Mouse (Mus musculus) midbrain, embryonic 10.5 days (tissue): Measurements from ENCODE around the gene Lsm2. TPM values are rescaled to one million over a fixed set of nuclear protein-coding genes. Genes with fewer than 3 reads are reported as not detected.
"Not testable (repeated sequence)": the region's sequence is repeated elsewhere in the genome, so short reads cannot be mapped to it uniquely, and the experiment has no call there.

ENCODE experiments used
- DNase-seq: peaks from one replicate; pipeline ENCODE4 v3.0.0-alpha.2; 2017; ENCODE audit warnings: low spot score
- H3K27ac ChIP-seq: fragments of 300-500 bp; sonication (generic); replicated peaks from 2 replicates; pipeline ENCODE4 v1.5.1; 2016; ENCODE audit warnings: mild to moderate bottlenecking
- H3K27me3 ChIP-seq: fragments of 300-500 bp; sonication (generic); 2 replicates; pipeline ENCODE4 v1.6.1; 2016; ENCODE audit warnings: low read depth, mild to moderate bottlenecking; ENCODE audit not compliant: poor library complexity, severe bottlenecking
- H3K36me3 ChIP-seq: fragments of 300-500 bp; sonication (generic); 2 replicates; pipeline ENCODE4 v1.6.1; 2016; ENCODE audit warnings: mild to moderate bottlenecking, moderate library complexity
- H3K4me1 ChIP-seq: fragments of 300-500 bp; sonication (generic); 2 replicates; pipeline ENCODE4 v1.6.1; 2016
- H3K4me3 ChIP-seq: fragments of 300-500 bp; sonication (generic); 2 replicates; pipeline ENCODE4 v1.5.1; 2016; ENCODE audit warnings: mild to moderate bottlenecking, moderate library complexity
- H3K9me3 ChIP-seq: fragments of 300-500 bp; sonication (generic); replicated peaks from 2 replicates; pipeline ENCODE4 v1.6.1; 2016; ENCODE audit warnings: mild to moderate bottlenecking
- WGBS: fragments of 180-500 bp; shearing (Covaris S2); methylation state at CpG from one replicate; pipeline ENCODE4 v1.1.7; 2016; 5-methylcytosine and 5-hydroxymethylcytosine counted together
- polyA plus RNA-seq: library from polyadenylated mRNA; unstranded; fragments of >200 nt; fragmentation: Nextera tagmentation; extraction: Ambion mirVana; gene quantifications from 2 replicates; pipeline ENCODE4 v1.2.1, GENCODE M21; 2016

The Lsm2 gene
- polyA plus RNA-seq, 1 experiment from 2014 or later: 337 TPM

DNA sequence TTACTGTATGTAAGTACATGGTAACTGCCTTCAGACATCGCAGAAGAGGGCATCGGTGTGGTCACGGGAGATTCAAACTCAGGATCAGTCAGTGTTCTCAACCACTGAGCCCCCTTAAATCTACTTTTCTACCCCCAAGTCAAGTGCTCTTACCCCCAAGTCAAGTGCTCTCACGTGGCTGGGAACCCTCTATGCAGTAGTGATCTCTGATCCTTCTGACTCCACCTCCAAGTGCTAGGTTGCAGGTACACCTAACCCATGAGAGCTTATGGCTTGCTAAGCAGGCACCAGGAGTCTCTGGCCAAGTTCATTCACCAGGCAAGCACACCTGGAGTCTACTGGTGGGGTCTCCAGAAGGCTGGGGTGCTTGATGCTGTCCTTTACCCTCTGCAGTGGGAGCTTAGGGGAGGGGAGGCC lies 32.1 kb upstream of the Lsm2 start:
- H3K4me1 ChIP-seq: peaks cover 11% of the 10 kb centered on the region
- no peaks in the 10 kb centered on the region for H3K9me3 ChIP-seq
- H3K4me3 ChIP-seq: peak overlapping the region; percentile 78; the same call in 1 of the 2 replicates
- peaks cover 25% of the 10 kb centered on the region for H3K36me3 ChIP-seq
- 39% methylated on average over 4 of the region's 4 CpGs for whole genome bisulfite sequencing
- peaks cover 3% of the 10 kb centered on the region; the same call in 1 of the 2 replicates for H3K27me3 ChIP-seq
- peak; percentile 53 for DNase-seq
- peak overlapping the region; percentile 99; the same call in 1 of the 2 replicates for H3K27ac ChIP-seq

DNA sequence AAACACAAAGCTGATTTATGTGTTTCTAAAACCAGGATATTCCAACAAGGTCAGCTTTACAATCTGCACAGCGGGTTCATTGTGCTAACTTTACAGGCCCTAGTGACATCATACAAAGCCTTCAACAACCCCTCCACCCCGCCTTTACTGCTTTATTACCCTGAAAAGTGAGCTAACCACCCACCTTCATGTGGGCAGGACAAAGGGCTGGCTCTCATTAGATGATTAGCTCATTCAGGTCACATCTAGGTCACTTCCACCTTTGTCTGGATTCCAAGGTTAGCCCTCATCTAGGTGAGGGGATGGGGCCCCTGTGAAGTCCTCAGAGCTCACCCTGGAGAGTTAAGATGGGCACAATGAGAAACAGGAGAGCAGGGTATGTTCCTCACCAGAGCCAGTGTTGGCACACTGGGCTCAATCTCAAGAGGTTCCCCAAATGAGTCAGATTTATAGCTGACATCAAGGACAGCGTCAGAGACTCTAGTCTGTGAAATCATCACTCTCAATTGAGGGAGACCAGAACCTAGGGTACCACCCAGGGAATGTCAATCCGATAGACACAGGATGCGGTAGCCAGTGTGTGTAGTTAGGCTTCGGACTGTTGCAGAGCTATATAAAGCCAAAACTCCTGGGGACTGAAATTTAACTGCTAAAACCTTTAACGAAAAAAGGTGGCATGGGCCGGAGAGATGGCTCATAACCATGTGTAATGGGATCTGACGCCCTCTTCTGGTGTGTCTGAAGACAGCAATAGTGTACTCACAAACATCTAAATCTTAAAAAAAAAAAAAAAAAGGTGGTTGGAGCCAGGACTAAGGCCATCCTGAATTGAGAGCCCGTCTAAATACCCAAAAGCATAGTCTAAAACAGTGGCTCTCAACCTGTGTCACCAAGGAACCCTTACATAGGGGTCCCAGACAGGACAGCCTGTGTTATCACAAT lies 30.9 kb upstream of the Lsm2 start:
- no peak for DNase-seq
- no peaks in the 10 kb centered on the region for H3K9me3 ChIP-seq
- WGBS: 34% methylated on average over 10 of the region's 10 CpGs
- peak overlapping the region; percentile 78 for H3K4me3 ChIP-seq
- peak overlapping the region; percentile 99 for H3K27ac ChIP-seq
- peaks cover 11% of the 10 kb centered on the region for H3K4me1 ChIP-seq
- peaks cover 25% of the 10 kb centered on the region for H3K36me3 ChIP-seq
- H3K27me3 ChIP-seq: peaks cover 15% of the 10 kb centered on the region

DNA sequence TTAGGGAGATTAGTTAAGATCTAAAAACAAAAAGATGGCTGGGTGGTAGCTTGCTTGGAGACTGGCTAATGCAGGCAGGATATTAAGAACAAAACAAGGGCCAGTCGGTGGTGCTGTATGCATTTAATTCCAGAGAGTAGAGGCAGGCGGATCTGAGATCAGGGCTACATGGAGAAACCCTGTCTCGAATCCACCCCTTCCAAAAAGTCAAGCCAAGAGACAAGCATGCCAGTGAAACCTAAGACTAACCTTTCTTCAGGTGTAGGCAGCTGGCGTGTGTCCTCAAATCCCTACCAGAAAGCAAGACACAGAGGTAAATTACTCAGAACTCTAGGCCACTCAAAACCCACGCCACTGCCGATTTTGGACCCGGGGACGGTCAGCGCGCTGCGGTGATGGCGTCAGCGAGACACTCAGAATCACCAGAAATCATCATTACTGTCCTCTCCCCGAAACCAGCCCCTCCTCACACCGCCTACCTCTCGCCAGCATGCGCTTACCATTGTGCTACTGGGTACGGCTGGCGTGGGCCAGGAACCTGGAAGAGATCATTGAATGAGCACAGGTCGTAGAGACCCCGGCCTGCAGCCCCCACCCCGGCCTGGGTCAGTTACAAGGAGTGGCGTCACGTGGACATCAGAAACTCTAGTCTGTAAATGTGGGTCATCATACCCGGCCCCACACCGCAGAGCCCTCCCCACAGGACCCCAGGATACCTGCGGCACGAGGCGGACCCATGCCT lies 29.9 kb upstream of the Lsm2 start:
- peaks cover 25% of the 10 kb centered on the region for H3K36me3 ChIP-seq
- under 1% methylated on average over 29 of the region's 29 CpGs for WGBS
- no peaks in the 10 kb centered on the region for H3K9me3 ChIP-seq
- H3K27me3 ChIP-seq: peaks cover 25% of the 10 kb centered on the region
- H3K27ac ChIP-seq: peak overlapping the region; percentile 99
- no peak for DNase-seq
- H3K4me1 ChIP-seq: peaks cover 11% of the 10 kb centered on the region
- H3K4me3 ChIP-seq: peak overlapping the region; percentile 78

DNA sequence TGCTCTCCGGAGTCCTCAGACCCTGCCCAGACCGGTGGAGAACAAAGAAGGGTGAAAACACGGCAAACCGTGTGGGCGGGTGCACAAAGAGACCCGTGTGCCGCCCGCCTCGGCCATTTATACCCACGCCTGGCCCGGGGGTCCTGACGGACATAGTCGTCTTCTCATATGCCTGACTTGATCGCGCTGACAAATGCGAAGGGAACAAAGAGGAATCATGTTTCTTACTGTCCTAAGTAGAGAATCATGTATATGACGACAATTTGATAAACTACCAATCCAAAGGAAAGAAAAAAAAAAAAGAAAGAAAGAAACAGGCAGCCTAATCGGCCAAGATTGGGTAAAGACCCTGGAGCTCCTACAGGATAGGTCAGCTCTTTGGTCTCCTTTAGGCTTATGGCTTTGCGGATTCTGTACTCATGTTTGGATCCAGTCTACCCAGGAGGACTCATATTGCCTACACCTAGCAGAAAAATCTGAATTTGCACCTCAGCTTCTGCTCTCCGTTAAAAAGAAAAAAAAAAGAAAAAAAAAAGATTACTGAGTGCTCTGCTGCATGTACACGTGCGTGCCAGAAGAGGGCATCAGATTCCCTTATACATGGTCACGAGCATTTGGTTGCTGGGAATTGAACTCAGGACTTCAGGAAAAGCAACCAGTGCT lies 29.2 kb upstream of the Lsm2 start:
- H3K36me3 ChIP-seq: peaks cover 25% of the 10 kb centered on the region
- DNase-seq: peak; percentile 86
- H3K27me3 ChIP-seq: peaks cover 32% of the 10 kb centered on the region
- peaks cover 11% of the 10 kb centered on the region for H3K4me1 ChIP-seq
- under 1% methylated on average over 23 of the region's 23 CpGs for WGBS
- H3K9me3 ChIP-seq: no peaks in the 10 kb centered on the region
- H3K27ac ChIP-seq: peak overlapping the region; percentile 99
- peak overlapping the region; percentile 78 for H3K4me3 ChIP-seq

- no peaks in the 10 kb centered on the region for H3K9me3 ChIP-seq
- peak overlapping the region; percentile 99 for H3K27ac ChIP-seq
- peaks cover 25% of the 10 kb centered on the region for H3K36me3 ChIP-seq
- 91% methylated on average over 3 of the region's 3 CpGs for WGBS
- peaks cover 11% of the 10 kb centered on the region for H3K4me1 ChIP-seq
- H3K4me3 ChIP-seq: peak overlapping the region; percentile 78; the same call in 1 of the 2 replicates
- peaks cover 35% of the 10 kb centered on the region for H3K27me3 ChIP-seq
- no peak for DNase-seq
Measured at GRCm38 (mm10) chr17:34953258-34953657, 28.4 kb upstream of the Lsm2 start.

DNA sequence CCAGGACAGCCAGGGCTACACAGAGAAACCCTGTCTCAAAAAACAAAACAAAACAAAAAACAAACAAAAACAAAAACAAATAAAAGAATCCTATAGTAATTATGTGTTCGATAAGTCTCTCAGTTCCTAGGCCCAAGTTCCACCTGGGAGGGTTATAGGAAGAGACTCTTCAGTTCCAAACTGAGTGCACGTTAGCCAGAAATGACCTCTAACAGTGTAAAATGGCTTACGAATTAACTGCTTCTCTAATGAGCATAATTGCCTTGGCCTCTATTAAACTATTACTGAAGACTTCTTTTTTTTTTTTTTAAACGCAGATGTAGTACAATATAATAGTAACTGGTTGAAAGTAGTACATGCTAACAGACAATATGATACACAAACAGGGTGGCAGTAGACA lies 27.8 kb upstream of the Lsm2 start:
- WGBS: 93% methylated on average over 4 of the region's 4 CpGs
- Histone ChIP-seq H3K4me1 (peaks cover 11% of the 10 kb centered on the region), H3K36me3 (peaks cover 25% of the 10 kb centered on the region), H3K4me3 (no peak overlapping the region), H3K27ac (no peak overlapping the region), H3K27me3 (peaks cover 35% of the 10 kb centered on the region), H3K9me3 (no peaks in the 10 kb centered on the region)
- no peak for DNase-seq

GRCm38 (mm10) chr17:34954831-34955230 lies 26.8 kb upstream of the Lsm2 start:
- 71% methylated on average over 4 of the region's 4 CpGs for WGBS
- no peak for DNase-seq
- H3K4me3 ChIP-seq: no peak overlapping the region

DNA sequence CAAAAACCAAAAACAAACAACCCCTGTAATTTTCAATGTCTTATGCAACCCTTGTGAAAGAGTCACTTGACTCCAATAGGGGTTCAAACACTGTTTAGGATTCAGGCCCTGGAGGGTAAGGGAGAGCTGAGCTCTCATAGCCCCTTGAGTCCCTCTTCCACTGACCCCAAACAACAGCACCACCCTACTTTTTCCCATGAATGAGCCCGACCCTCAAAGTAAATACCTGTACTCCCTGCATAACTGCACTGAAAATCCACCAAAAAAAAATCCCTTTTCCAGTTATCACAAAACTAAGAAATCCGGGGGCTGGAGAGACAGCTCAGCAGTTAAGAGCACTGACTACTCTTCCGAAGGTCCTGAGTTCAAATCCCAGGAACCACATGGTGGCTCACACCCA lies 25.8 kb upstream of the Lsm2 start:
- Histone ChIP-seq H3K27ac (no peak overlapping the region), H3K4me3 (no peak overlapping the region), H3K27me3 (peaks cover 47% of the 10 kb centered on the region), H3K4me1 (peaks cover 16% of the 10 kb centered on the region), H3K36me3 (peaks cover 9% of the 10 kb centered on the region), H3K9me3 (no peaks in the 10 kb centered on the region)
- WGBS: 88% methylated on average over 3 of the region's 3 CpGs
- DNase-seq: no peak

More at GRCm38 (mm10) chr17:34954831-34955230, 26.8 kb upstream of the Lsm2 start:
- H3K27me3 ChIP-seq: peaks cover 36% of the 10 kb centered on the region
- H3K27ac ChIP-seq: no peak overlapping the region
- no peaks in the 10 kb centered on the region for H3K9me3 ChIP-seq
- peaks cover 17% of the 10 kb centered on the region for H3K4me1 ChIP-seq
- peaks cover 19% of the 10 kb centered on the region for H3K36me3 ChIP-seq

DNA sequence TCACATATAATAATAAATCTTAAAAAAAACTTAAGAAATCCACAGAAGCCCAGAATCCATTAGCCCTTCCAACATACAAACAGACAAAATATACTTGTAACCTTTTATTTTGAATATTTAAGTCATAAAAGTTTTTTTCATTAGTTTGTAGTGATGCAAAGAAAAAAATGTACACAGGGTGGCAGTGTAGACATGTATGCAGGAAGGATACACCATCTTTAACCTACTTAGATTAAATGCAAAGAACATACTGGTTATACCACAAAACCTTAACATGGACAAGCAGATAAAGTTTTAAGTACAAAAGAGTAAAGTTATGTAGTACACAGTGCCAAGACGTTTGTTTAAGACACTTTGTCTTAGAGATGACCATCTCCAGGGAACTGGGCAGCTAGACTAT lies 25.3 kb upstream of the Lsm2 start:
- H3K36me3 ChIP-seq: peaks cover 4% of the 10 kb centered on the region
- H3K27ac ChIP-seq: no peak overlapping the region
- peaks cover 12% of the 10 kb centered on the region for H3K4me1 ChIP-seq
- no peak for DNase-seq
- peaks cover 51% of the 10 kb centered on the region for H3K27me3 ChIP-seq
- no peaks in the 10 kb centered on the region for H3K9me3 ChIP-seq
- WGBS: 58% methylated on average over 1 of the region's 1 CpGs
- no peak overlapping the region for H3K4me3 ChIP-seq

DNA sequence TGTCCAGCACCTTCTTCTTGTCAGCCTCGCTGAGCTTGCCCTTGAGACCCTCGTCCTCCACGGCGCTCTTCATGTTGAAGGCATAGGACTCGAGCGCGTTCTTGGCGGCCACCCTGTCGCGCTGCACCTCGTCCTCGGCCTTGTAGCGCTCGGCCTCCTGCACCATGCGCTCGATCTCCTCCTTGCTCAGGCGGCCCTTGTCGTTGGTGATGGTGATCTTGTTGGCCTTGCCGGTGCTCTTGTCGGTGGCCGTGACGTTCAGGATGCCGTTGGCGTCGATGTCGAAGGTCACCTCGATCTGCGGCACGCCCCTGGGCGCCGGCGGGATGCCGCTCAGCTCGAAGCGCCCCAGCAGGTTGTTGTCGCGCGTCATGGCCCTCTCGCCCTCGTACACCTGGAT lies 24.4 kb upstream of the Lsm2 start:
- WGBS: 21% methylated on average over 36 of the region's 40 CpGs
- not testable (repeated sequence) for DNase-seq, H3K36me3 ChIP-seq, H3K9me3 ChIP-seq, H3K27ac ChIP-seq, H3K4me3 ChIP-seq
- H3K27me3 ChIP-seq: peaks cover 60% of the 10 kb centered on the region
- H3K4me1 ChIP-seq: peaks cover 12% of the 10 kb centered on the region

GRCm38 (mm10) chr17:34957966-34958365 lies 23.7 kb upstream of the Lsm2 start:
- H3K9me3 ChIP-seq, H3K36me3 ChIP-seq, H3K4me3 ChIP-seq, DNase-seq, H3K27ac ChIP-seq: not testable (repeated sequence)
- 29% methylated on average over 25 of the region's 40 CpGs for WGBS
- Histone ChIP-seq H3K27me3 (peaks cover 67% of the 10 kb centered on the region), H3K4me1 (peaks cover 12% of the 10 kb centered on the region)

DNA sequence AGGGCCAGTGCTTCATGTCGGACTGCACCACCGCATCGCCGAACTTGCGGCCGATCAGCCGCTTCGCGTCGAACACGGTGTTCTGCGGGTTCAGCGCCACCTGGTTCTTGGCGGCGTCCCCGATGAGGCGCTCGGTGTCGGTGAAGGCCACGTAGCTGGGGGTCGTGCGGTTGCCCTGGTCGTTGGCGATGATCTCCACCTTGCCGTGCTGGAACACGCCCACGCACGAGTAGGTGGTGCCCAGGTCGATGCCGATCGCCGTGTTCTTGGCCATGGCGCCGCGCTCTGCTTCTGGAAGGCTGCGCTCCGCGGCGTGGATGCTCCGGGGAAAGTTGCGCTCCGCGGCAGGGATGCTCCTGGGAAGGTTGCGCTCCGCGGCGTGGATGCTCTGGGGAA lies 22.9 kb upstream of the Lsm2 start:
- Histone ChIP-seq H3K27me3 (peaks cover 74% of the 10 kb centered on the region), H3K4me3 (peak overlapping the region; percentile 62), H3K4me1 (peaks cover 12% of the 10 kb centered on the region)
- not testable (repeated sequence) for DNase-seq, H3K27ac ChIP-seq, H3K9me3 ChIP-seq, H3K36me3 ChIP-seq
- WGBS: 3% methylated on average over 31 of the region's 47 CpGs
